Mouse (Mus musculus) adrenal gland, postnatal 36 days (tissue): ENCODE results near the gene Zscan10. TPM values are rescaled to one million over a fixed set of nuclear protein-coding genes. Genes with fewer than 3 reads are reported as not detected.
A peak's percentile ranks its signal among the peaks of the same experiment; 100 is the strongest.

Experiments used
- DNase-seq, 2 experiments: peaks; one replicate each; pipeline ENCODE4 v3.0.0; 2021; ENCODE audit warnings: mixed read lengths in 1 of 2
- total RNA-seq, 2 experiments: library from RNA; stranded (reverse); gene quantifications; 2 replicates each; pipeline ENCODE4 v1.2.3; 2021

The Zscan10 gene
- total RNA-seq, 2 experiments from 2014 or later, result not detected

DNA sequence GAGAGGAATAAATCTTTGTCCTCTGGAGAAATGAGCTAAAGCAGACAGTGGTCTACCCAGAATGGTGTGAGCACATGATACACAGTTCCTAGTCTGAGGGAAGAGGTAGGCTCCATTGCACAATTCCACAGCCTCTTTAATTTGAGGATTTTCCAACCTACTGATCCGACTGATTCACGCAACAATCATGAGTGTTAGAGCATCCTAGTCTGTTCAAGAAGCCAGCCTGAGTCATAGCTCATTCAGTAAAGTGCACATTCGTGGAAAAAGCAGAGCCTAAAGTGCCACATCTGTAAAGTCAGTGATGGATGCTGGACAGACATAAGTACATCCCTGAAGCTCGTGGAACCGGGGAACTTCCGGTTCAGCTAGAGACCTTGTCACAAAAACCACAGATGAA is 50.7 kb downstream of the Zscan10 start:
- DNase-seq, result no peak

DNA sequence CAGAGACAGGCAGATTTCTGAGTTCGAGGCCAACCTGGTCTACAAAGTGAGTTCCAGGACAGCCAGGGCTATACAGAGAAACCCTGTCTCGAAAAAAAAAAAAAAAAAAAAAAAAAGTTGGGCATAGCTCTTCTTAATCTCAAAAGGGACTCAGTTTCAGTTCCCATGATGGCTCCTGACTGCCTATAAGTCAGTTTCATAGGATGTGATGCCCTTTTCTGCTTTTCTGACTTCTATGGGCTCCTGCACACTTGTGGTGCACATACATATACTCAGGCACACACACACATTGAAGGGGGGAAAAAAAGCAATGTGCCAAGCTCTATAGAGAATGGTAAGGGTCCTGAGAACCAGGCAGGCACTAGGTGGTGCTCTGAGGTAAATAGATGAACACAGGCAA is 52.7 kb downstream of the Zscan10 start:
- no peak for DNase-seq

DNA sequence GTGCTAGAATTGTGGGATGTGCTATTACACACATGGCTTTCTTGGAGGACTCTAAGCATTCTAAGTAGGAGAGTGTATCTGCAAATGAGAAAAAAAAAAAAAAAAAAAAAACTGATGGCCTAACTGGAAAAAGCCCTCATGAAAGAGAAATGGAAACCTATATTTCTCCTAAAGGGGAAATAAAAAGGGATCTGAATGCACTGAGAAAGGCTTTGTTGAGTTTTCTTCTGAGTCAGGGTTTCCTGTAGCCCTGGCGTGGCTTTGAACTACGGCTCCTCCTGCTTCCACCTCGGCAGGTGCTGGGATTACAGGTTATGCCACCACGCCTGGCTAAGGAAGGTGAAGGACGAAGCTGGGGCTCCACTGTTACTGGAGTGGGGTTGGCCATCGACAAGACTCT is 53.3 kb downstream of the Zscan10 start:
- DNase-seq, result no peak

DNA sequence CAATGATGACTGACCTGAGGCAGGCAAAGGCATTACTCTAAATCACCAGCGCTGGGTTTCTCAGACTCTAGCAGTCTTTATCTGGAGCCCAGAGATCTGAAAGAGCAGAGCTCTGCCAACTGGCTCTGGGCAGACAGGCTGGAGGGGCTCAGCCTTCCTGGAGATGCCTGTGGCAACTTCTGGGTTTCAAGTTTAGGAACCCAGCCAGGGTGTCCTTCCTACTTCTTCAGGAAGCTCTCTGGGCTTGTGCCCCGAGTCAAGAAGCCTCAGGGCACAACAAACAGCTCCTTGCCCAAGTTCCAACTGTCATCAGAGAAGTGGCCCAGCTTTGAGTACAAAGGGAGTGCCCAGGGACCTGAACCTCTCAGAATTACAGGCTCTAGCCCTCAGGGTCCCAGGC is 53.8 kb downstream of the Zscan10 start:
- no peak for DNase-seq

DNA sequence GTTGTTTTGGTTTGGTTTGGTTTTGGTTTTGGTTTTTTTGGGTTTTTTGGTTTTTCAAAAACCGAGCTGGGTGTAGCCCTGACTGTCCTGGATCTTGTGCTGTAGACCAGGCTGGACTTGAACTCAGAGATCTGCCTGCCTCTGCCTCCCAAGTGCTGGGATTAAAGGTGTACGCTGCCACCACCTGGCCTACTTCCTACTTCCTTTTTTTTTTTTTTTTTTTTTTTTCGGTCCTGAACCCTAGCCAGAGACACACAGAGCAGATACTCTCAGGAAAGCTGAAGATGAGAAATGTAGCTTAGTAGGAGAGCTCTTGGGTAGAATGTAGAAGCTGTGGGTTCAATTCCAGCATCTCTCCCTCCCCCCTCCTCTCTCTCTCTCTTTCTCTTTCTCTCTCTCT is 57.8 kb downstream of the Zscan10 start:
- DNase-seq, result no peak

DNA sequence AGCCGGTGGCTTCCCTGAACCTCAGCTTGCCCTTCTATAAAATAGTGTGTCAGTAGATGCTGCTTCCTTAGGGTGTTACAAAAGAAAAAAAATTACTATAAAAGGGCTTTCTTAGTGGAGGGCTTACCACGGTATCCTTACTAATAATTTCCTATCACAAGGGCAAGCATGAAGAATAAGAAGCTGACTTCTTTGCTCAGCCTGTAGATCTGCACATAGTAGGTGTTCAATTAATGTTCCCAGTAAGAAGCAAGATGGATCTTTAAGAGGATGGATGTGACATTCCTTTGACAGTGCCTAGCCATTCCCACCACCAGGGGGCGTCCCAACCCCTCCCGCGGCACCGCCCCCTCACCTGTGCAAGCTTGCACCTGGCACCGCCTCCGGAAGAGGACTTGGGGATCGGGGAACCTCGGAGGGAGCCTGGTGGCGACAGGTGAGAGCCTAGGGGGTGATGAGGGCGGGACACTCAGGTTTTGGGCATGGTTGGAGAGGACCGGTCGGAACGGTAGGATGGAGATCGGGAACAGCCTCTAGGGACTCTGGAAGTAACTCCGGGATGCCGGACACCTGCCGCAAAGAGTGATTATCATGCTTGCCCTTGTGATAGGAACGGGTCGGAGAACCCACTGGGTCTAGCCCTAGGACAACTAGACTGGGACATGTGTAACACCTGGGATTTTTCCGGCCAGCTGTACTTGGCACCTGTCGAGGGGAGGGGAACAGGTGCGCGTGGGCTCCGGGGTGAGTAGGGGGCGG is 59.6 kb downstream of the Zscan10 start, which contains the start of gene Bicdl2:
Gene Bicdl2 (plus strand): TSS at position 390 of the 759 bp plus-strand sequence.
- DNase-seq, result peak; percentile 53 to 74

Other genes starting within 250 kb of the Zscan10 start
- not detected for gene Vmn2r116, start 216.3 kb upstream of the Zscan10 start, total RNA-seq
- not detected for gene Vmn2r117, start 121.2 kb upstream of the Zscan10 start, total RNA-seq
- gene Zfp213, start 36.6 kb upstream of the Zscan10 start, total RNA-seq, result 10 to 100 TPM; 10.3 to 12.1 TPM
- gene Zfp13, start 1.4 kb upstream of the Zscan10 start, total RNA-seq, result 10 to 100 TPM in 1 of 2 experiments, 1 to 10 TPM in 1; 7.0 to 11.4 TPM
- under 1 TPM; 0.20 TPM for gene Mmp25, start 44.4 kb downstream of the Zscan10 start, total RNA-seq
- gene Bicdl2, start 59.6 kb downstream of the Zscan10 start, total RNA-seq, result not detected
- gene Hcfc1r1, start 72.7 kb downstream of the Zscan10 start, total RNA-seq, result 100 to 1,000 TPM; 125 to 143 TPM
- 10 to 100 TPM; 28.6 to 30.3 TPM for gene Thoc6, start 73.0 kb downstream of the Zscan10 start, total RNA-seq
- gene Tnfrsf12a, start 76.6 kb downstream of the Zscan10 start, total RNA-seq, result 100 to 1,000 TPM; 116 to 301 TPM
- not detected for gene Cldn6, start 78.4 kb downstream of the Zscan10 start, total RNA-seq
- not detected for gene Cldn9, start 83.2 kb downstream of the Zscan10 start, total RNA-seq
- gene 1520401A03Rik, start 121.9 kb downstream of the Zscan10 start, total RNA-seq, result 10 to 100 TPM in 1 of 2 experiments, 1 to 10 TPM in 1; 7.7 to 23.0 TPM
- 1 to 10 TPM; 4.0 to 5.6 TPM for gene Pkmyt1, start 125.5 kb downstream of the Zscan10 start, total RNA-seq
- 10 to 100 TPM in 1 of 2 experiments, 1 to 10 TPM in 1; 9.9 to 13.9 TPM for gene Paqr4, start 140.0 kb downstream of the Zscan10 start, total RNA-seq
- not detected for gene Kremen2, start 145.0 kb downstream of the Zscan10 start, total RNA-seq
- gene Flywch1, start 170.7 kb downstream of the Zscan10 start, total RNA-seq, result 10 to 100 TPM; 60.2 to 61.4 TPM
- 1 to 10 TPM; 6.9 to 8.8 TPM for gene Flywch2, start 185.2 kb downstream of the Zscan10 start, total RNA-seq
- 100 to 1,000 TPM; 435 to 589 TPM for gene Srrm2, start 189.7 kb downstream of the Zscan10 start, total RNA-seq
- gene Elob, start 228.3 kb downstream of the Zscan10 start, total RNA-seq, result 100 to 1,000 TPM; 400 to 416 TPM
- not detected for gene Prss33, start 235.2 kb downstream of the Zscan10 start, total RNA-seq
- gene Prss32, start 243.0 kb downstream of the Zscan10 start, total RNA-seq, result not detected
- under 1 TPM; 0.36 to 0.89 TPM for gene Prss41, start 243.3 kb downstream of the Zscan10 start, total RNA-seq